ENCODE assay signal across 21 mouse cellular contexts in genomic region chr6:72410003-72410402, GRCm38 (mm10). TPM values are rescaled to one million over a fixed set of nuclear protein-coding genes. Genes with fewer than 3 reads are reported as not detected.
DNase-seq lines count a peak whose midpoint lies in the region; ATAC-seq and TF ChIP-seq lines count a peak whose summit lies in the region.
"Had no signal": no experiment of that assay in that cellular context is flagged by ENCODE, and none has a peak within 500 bp of the region (broad histone marks: within the 10 kb centered on the region; RNA-seq: fewer than 3 reads in every experiment).

No protein-coding gene starts in this region.

- H3K27ac ChIP-seq in liver, postnatal 0 days (ENCODE audit: low read depth), result no peak overlapping the region
- H3K27ac ChIP-seq in liver, embryonic 11.5 days (ENCODE audit: low read depth, low read length), result no peak overlapping the region
- H3K27ac ChIP-seq: embryonic facial prominence, embryonic 10.5 days; embryonic facial prominence, embryonic 15.5 days; forebrain, embryonic 12.5 days; heart, embryonic 15.5 days; hindbrain, embryonic 12.5 days; hindbrain, postnatal 0 days; limb, embryonic 13.5 days; liver, embryonic 13.5 days; midbrain, embryonic 12.5 days; stomach, embryonic 15.5 days had no signal

- H3K4me2 ChIP-seq in liver, postnatal 0 days (ENCODE audit: low read depth, low read length), result no peak overlapping the region
- no peak overlapping the region for H3K4me2 ChIP-seq in liver, embryonic 11.5 days
- H3K4me2 ChIP-seq: embryonic facial prominence, embryonic 15.5 days; forebrain, embryonic 12.5 days; heart, embryonic 15.5 days; hindbrain, embryonic 12.5 days; limb, embryonic 13.5 days; liver, embryonic 13.5 days; lung, embryonic 14.5 days; midbrain, embryonic 12.5 days; stomach, embryonic 15.5 days had no signal

- WGBS in liver, postnatal 0 days (ENCODE audit: insufficient replicate concordance), result 21% methylated on average over 1 of the region's 1 CpGs
- 36% methylated on average over 1 of the region's 1 CpGs for WGBS in liver, embryonic 11.5 days

- no peaks in the 10 kb centered on the region for H3K36me3 ChIP-seq in liver, postnatal 0 days (replicated peaks; ENCODE audit: insufficient read depth, low read length)
- H3K36me3 ChIP-seq in liver, embryonic 11.5 days (ENCODE audit: control insufficient read depth, insufficient read depth, low read length), result no peaks in the 10 kb centered on the region
- H3K36me3 ChIP-seq in E14TG2a.4 (ENCODE audit: insufficient read depth, low read length), result no peaks in the 10 kb centered on the region
- H3K36me3 ChIP-seq: embryonic facial prominence, embryonic 10.5 days; embryonic facial prominence, embryonic 15.5 days; forebrain, embryonic 12.5 days; heart, embryonic 15.5 days; hindbrain, embryonic 12.5 days; limb, embryonic 13.5 days; liver, embryonic 13.5 days; midbrain, embryonic 12.5 days; stomach, embryonic 15.5 days had no signal

- peak; percentile 38; the same call in 1 of the 2 replicates for TF ChIP-seq CTCF in liver, postnatal 0 days (IDR thresholded peaks at IDR 0.05; ENCODE audit: low read depth)
- TF ChIP-seq CTCF in E14TG2a.4 (conservative IDR thresholded peaks at IDR 0.05; ENCODE audit: low read length), result peak; percentile 33; the same call in 1 of the 2 replicates

- no peak for ATAC-seq in liver, postnatal 0 days
- ATAC-seq in liver, embryonic 11.5 days (replicated peaks; ENCODE audit: low FRiP score), result no peak
- ATAC-seq: forebrain, postnatal 0 days; hindbrain, postnatal 0 days had no signal

- no peak overlapping the region for H3K9ac ChIP-seq in liver, postnatal 0 days (replicated peaks)
- no peak overlapping the region for H3K9ac ChIP-seq in liver, embryonic 11.5 days (ENCODE audit: low read depth, low read length)
- H3K9ac ChIP-seq: embryonic facial prominence, embryonic 15.5 days; forebrain, embryonic 12.5 days; forebrain, postnatal 0 days; heart, embryonic 15.5 days; hindbrain, embryonic 12.5 days; limb, embryonic 13.5 days; liver, embryonic 13.5 days; lung, embryonic 14.5 days; midbrain, embryonic 12.5 days; stomach, embryonic 15.5 days had no signal

- no peak for TF ChIP-seq EP300 in liver, postnatal 0 days (IDR thresholded peaks at IDR 0.05; ENCODE audit: low read depth)

- no peak overlapping the region for H3K4me3 ChIP-seq in liver, postnatal 0 days (ENCODE audit: low read depth, low read length)
- H3K4me3 ChIP-seq in liver, embryonic 11.5 days (ENCODE audit: low read depth, low read length), result no peak overlapping the region
- no peak overlapping the region for H3K4me3 ChIP-seq in E14TG2a.4 (replicated peaks; ENCODE audit: low read length)
- H3K4me3 ChIP-seq: embryonic facial prominence, embryonic 10.5 days; embryonic facial prominence, embryonic 15.5 days; forebrain, embryonic 12.5 days; heart, embryonic 15.5 days; hindbrain, embryonic 12.5 days; limb, embryonic 13.5 days; liver, embryonic 13.5 days; midbrain, embryonic 12.5 days; stomach, embryonic 15.5 days had no signal

- peaks cover 6% of the 10 kb centered on the region for H3K4me1 ChIP-seq in liver, postnatal 0 days (ENCODE audit: insufficient read depth)
- peaks cover 3% of the 10 kb centered on the region for H3K4me1 ChIP-seq in liver, embryonic 11.5 days (replicated peaks; ENCODE audit: control insufficient read depth, insufficient read depth, low read length)
- peaks cover 10% of the 10 kb centered on the region for H3K4me1 ChIP-seq in E14TG2a.4 (replicated peaks; ENCODE audit: low read depth, low read length)

- no peaks in the 10 kb centered on the region for H3K27me3 ChIP-seq in liver, postnatal 0 days (ENCODE audit: insufficient read depth, low read length)
- H3K27me3 ChIP-seq in liver, embryonic 11.5 days (replicated peaks; ENCODE audit: control insufficient read depth, insufficient read depth, low read length), result no peaks in the 10 kb centered on the region
- H3K27me3 ChIP-seq in E14TG2a.4 (ENCODE audit: insufficient read depth, low read length), result no peaks in the 10 kb centered on the region
- H3K27me3 ChIP-seq: embryonic facial prominence, embryonic 15.5 days; heart, embryonic 15.5 days; hindbrain, embryonic 12.5 days; limb, embryonic 13.5 days; liver, embryonic 13.5 days; midbrain, embryonic 12.5 days; stomach, embryonic 15.5 days had no signal

- DNase-seq in liver, postnatal 0 days, result no peak
- no peak for DNase-seq in liver, embryonic 11.5 days (ENCODE audit: low spot score)
- DNase-seq in 416B (ENCODE audit: low read depth) (peak; percentile 56), R1 (ENCODE audit: low read depth, low spot score) (peak; percentile 61)
- DNase-seq in left cerebral cortex, adult 11 months (ENCODE audit: low spot score), result no peak
- no peak for DNase-seq in heart, postnatal 4 days
- DNase-seq in adrenal gland, postnatal 36 days, result no peak
- DNase-seq: kidney, adult 11 months had no signal

- no peaks in the 10 kb centered on the region for H3K9me3 ChIP-seq in liver, postnatal 0 days (ENCODE audit: low read length)
- H3K9me3 ChIP-seq in liver, embryonic 11.5 days (ENCODE audit: control insufficient read depth, low read length), result no peaks in the 10 kb centered on the region
- no peaks in the 10 kb centered on the region for H3K9me3 ChIP-seq in E14TG2a.4 (ENCODE audit: low read length)
- H3K9me3 ChIP-seq: embryonic facial prominence, embryonic 10.5 days; embryonic facial prominence, embryonic 15.5 days; forebrain, embryonic 12.5 days; heart, embryonic 15.5 days; hindbrain, embryonic 12.5 days; limb, embryonic 13.5 days; liver, embryonic 13.5 days; midbrain, embryonic 12.5 days; stomach, embryonic 15.5 days had no signal

RNA-seq across cellular contexts. Expression of gene Ggcx, which starts 4.1 kb away (rescaled TPM):
- 16.2 and 20.7 TPM in 2 replicates for polyA plus RNA-seq in liver, postnatal 0 days (2015; fragmentation: Nextera tagmentation; extraction: Ambion mirVana)
- polyA plus RNA-seq in liver, embryonic 11.5 days (2014; fragmentation: Nextera tagmentation; extraction: Ambion mirVana), result 24.1 and 26.9 TPM in 2 replicates
- total RNA-seq in heart, postnatal 4 days (2021), result 10 to 100 TPM; 26.8 to 28.2 TPM
- 10 to 100 TPM; 49.4 to 69.6 TPM for total RNA-seq in adrenal gland, postnatal 36 days (2021)

RNA-seq across cellular contexts. Expression of gene Vamp8, which starts 19.5 kb away (rescaled TPM):
- 263 and 277 TPM in 2 replicates for polyA plus RNA-seq in liver, postnatal 0 days (2015; fragmentation: Nextera tagmentation; extraction: Ambion mirVana)
- 265 and 274 TPM in 2 replicates for polyA plus RNA-seq in liver, embryonic 11.5 days (2014; fragmentation: Nextera tagmentation; extraction: Ambion mirVana)
- 100 to 1,000 TPM; 105 to 121 TPM for total RNA-seq in heart, postnatal 4 days (2021)
- 100 to 1,000 TPM; 104 to 156 TPM for total RNA-seq in adrenal gland, postnatal 36 days (2021)

RNA-seq across cellular contexts. Expression of gene Mat2a, which starts 29.4 kb away (rescaled TPM):
- polyA plus RNA-seq in liver, postnatal 0 days (2015; fragmentation: Nextera tagmentation; extraction: Ambion mirVana), result 111 and 138 TPM in 2 replicates
- polyA plus RNA-seq in liver, embryonic 11.5 days (2014; fragmentation: Nextera tagmentation; extraction: Ambion mirVana), result 426 and 477 TPM in 2 replicates
- total RNA-seq in heart, postnatal 4 days (2021), result 100 to 1,000 TPM; 239 to 255 TPM
- 100 to 1,000 TPM; 227 to 350 TPM for total RNA-seq in adrenal gland, postnatal 36 days (2021)

RNA-seq across cellular contexts. Expression of gene Vamp5, which starts 29.7 kb away (rescaled TPM):
- 50.8 and 53.1 TPM in 2 replicates for polyA plus RNA-seq in liver, postnatal 0 days (2015; fragmentation: Nextera tagmentation; extraction: Ambion mirVana)
- 164 and 181 TPM in 2 replicates for polyA plus RNA-seq in liver, embryonic 11.5 days (2014; fragmentation: Nextera tagmentation; extraction: Ambion mirVana)
- total RNA-seq in heart, postnatal 4 days (2021), result 10 to 100 TPM; 33.4 to 36.0 TPM
- 10 to 100 TPM; 35.1 to 38.5 TPM for total RNA-seq in adrenal gland, postnatal 36 days (2021)

RNA-seq across cellular contexts. Expression of gene Rnf181, which starts 43.2 kb away (rescaled TPM):
- 61.0 and 63.2 TPM in 2 replicates for polyA plus RNA-seq in liver, postnatal 0 days (2015; fragmentation: Nextera tagmentation; extraction: Ambion mirVana)
- 106 and 112 TPM in 2 replicates for polyA plus RNA-seq in liver, embryonic 11.5 days (2014; fragmentation: Nextera tagmentation; extraction: Ambion mirVana)
- 10 to 100 TPM; 41.1 to 42.4 TPM for total RNA-seq in heart, postnatal 4 days (2021)
- 100 to 1,000 TPM; 258 to 471 TPM for total RNA-seq in adrenal gland, postnatal 36 days (2021)

Comparison
In these comparisons a context has a peak if more than half of its experiments do, and no peak if none do; other contexts are left out.
1. DNase-seq: peak in 416B (single experiment) and R1 (single experiment); none in liver, postnatal 0 days (single experiment), liver, embryonic 11.5 days (single experiment), left cerebral cortex, adult 11 months (single experiment), heart, postnatal 4 days (single experiment) and adrenal gland, postnatal 36 days (0 of 2).